Mouse (Mus musculus) thymus, postnatal 25 days (tissue): ENCODE results near the gene Pygo2.

Experiments used
- DNase-seq: peaks from one replicate; pipeline ENCODE4 v3.0.0; 2022

The Pygo2 gene

GRCm38 (mm10) chr3:89458372-89458964 is 28.5 kb downstream of the Pygo2 start:
- peak; percentile 35 for DNase-seq

GRCm38 (mm10) chr3:89458965-89459807 is 29.2 kb downstream of the Pygo2 start:
- peak; percentile 94 for DNase-seq

GRCm38 (mm10) chr3:89468268-89468667 is 38.3 kb downstream of the Pygo2 start:
- no peak for DNase-seq

GRCm38 (mm10) chr3:89472280-89472679 is 42.3 kb downstream of the Pygo2 start:
- DNase-seq = no peak

- DNase-seq = no peak
Observed at GRCm38 (mm10) chr3:89473838-89474237, 43.8 kb downstream of the Pygo2 start.

GRCm38 (mm10) chr3:89479055-89479454 is 49.0 kb downstream of the Pygo2 start:
- DNase-seq = no peak

- peak; percentile 60 for DNase-seq
Observed at GRCm38 (mm10) chr3:89481488-89481887, 51.5 kb downstream of the Pygo2 start.

- no peak for DNase-seq
Observed at GRCm38 (mm10) chr3:89482249-89482648, 52.2 kb downstream of the Pygo2 start.
